Mouse (Mus musculus) forebrain, embryonic 12.5 days (tissue): ENCODE results near the gene Tmbim1. TPM values are rescaled to one million over a fixed set of nuclear protein-coding genes. Genes with fewer than 3 reads are reported as not detected.

Experiments used
- ATAC-seq: fragments of 200-750 bp; cut with Nextera tagmentation; 2 replicates; pipeline ENCODE4 v1.8.0; 2017; ENCODE audit warnings: moderate TSS enrichment; ENCODE audit not compliant: low FRiP score
- H3K27ac ChIP-seq: fragments of 300-500 bp; sonication (generic); 2 replicates; pipeline ENCODE4 v1.5.1; 2016; ENCODE audit warnings: mild to moderate bottlenecking
- H3K27me3 ChIP-seq: fragments of 300-500 bp; sonication (generic); 2 replicates; pipeline ENCODE4 v1.6.1; 2016; ENCODE audit warnings: mild to moderate bottlenecking
- H3K36me3 ChIP-seq: fragments of 300-500 bp; sonication (generic); replicated peaks from 2 replicates; pipeline ENCODE4 v1.6.1; 2016; ENCODE audit warnings: mild to moderate bottlenecking
- H3K4me1 ChIP-seq: fragments of 300-500 bp; sonication (generic); 2 replicates; pipeline ENCODE4 v1.6.1; 2016
- H3K4me2 ChIP-seq: fragments of 300-500 bp; sonication (generic); 2 replicates; pipeline ENCODE4 v1.6.1; 2016; ENCODE audit warnings: mild to moderate bottlenecking, moderate library complexity
- H3K4me3 ChIP-seq: fragments of 300-500 bp; sonication (generic); replicated peaks from 2 replicates; pipeline ENCODE4 v1.5.1; 2016; ENCODE audit warnings: mild to moderate bottlenecking
- H3K9ac ChIP-seq: fragments of 300-500 bp; sonication (generic); 2 replicates; pipeline ENCODE4 v1.6.1; 2016; ENCODE audit warnings: mild to moderate bottlenecking
- H3K9me3 ChIP-seq: fragments of 300-500 bp; sonication (generic); 2 replicates; pipeline ENCODE4 v1.6.1; 2016
- WGBS: fragments of 180-500 bp; shearing (Covaris S2); methylation state at CpG from one replicate; pipeline ENCODE4 v1.1.7; 2016; 5-methylcytosine and 5-hydroxymethylcytosine counted together
- polyA plus RNA-seq: library from polyadenylated mRNA; unstranded; fragments of >200 nt; fragmentation: Nextera tagmentation; extraction: Ambion mirVana; gene quantifications from 2 replicates; pipeline ENCODE4 v1.2.1, GENCODE M21; 2016

The Tmbim1 gene
- polyA plus RNA-seq, 1 experiment from 2014 or later: 7.9 TPM

- Histone ChIP-seq H3K27ac (no peak overlapping the region), H3K4me3 (no peak overlapping the region), H3K4me1 (no peaks in the 10 kb centered on the region), H3K27me3 (no peaks in the 10 kb centered on the region), H3K4me2 (no peak overlapping the region), H3K9ac (no peak overlapping the region), H3K36me3 (no peaks in the 10 kb centered on the region), H3K9me3 (no peaks in the 10 kb centered on the region)
- WGBS: 83% methylated on average over 4 of the region's 4 CpGs
- no peak for ATAC-seq
Measured at GRCm38 (mm10) chr1:74316114-74316827, 10.8 kb upstream of the Tmbim1 start.

- Histone ChIP-seq H3K27ac (no peak overlapping the region), H3K4me1 (no peaks in the 10 kb centered on the region), H3K27me3 (no peaks in the 10 kb centered on the region), H3K4me3 (no peak overlapping the region), H3K9me3 (no peaks in the 10 kb centered on the region), H3K36me3 (no peaks in the 10 kb centered on the region), H3K9ac (no peak overlapping the region), H3K4me2 (no peak overlapping the region)
- 90% methylated on average over 3 of the region's 3 CpGs for WGBS
- ATAC-seq: no peak
Measured at GRCm38 (mm10) chr1:74314796-74315195, 9.4 kb upstream of the Tmbim1 start.

- Histone ChIP-seq H3K4me2 (no peak overlapping the region), H3K36me3 (no peaks in the 10 kb centered on the region), H3K27ac (no peak overlapping the region), H3K4me1 (no peaks in the 10 kb centered on the region), H3K4me3 (no peak overlapping the region), H3K27me3 (no peaks in the 10 kb centered on the region), H3K9me3 (no peaks in the 10 kb centered on the region), H3K9ac (no peak overlapping the region)
- 0 out of 2 replicates have a peak, but pooled peaks have one; percentile 53 for ATAC-seq
- 6% methylated on average over 3 of the region's 3 CpGs for WGBS
Measured at GRCm38 (mm10) chr1:74313049-74313692, 7.7 kb upstream of the Tmbim1 start.

GRCm38 (mm10) chr1:74309767-74310166 lies 4.3 kb upstream of the Tmbim1 start:
- 71% methylated on average over 3 of the region's 3 CpGs for WGBS
- H3K9me3 ChIP-seq: no peaks in the 10 kb centered on the region
- ATAC-seq: no peak
- no peak overlapping the region for H3K4me3 ChIP-seq
- no peaks in the 10 kb centered on the region for H3K4me1 ChIP-seq
- no peak overlapping the region for H3K4me2 ChIP-seq
- no peaks in the 10 kb centered on the region for H3K27me3 ChIP-seq
- H3K9ac ChIP-seq: no peak overlapping the region
- no peaks in the 10 kb centered on the region for H3K36me3 ChIP-seq
- H3K27ac ChIP-seq: no peak overlapping the region

GRCm38 (mm10) chr1:74308001-74308964 lies 2.9 kb upstream of the Tmbim1 start:
- no peak for ATAC-seq
- peaks cover 12% of the 10 kb centered on the region for H3K4me1 ChIP-seq
- WGBS: 82% methylated on average over 10 of the region's 10 CpGs
- no peak overlapping the region for H3K4me3 ChIP-seq
- no peak overlapping the region for H3K27ac ChIP-seq
- H3K9me3 ChIP-seq: no peaks in the 10 kb centered on the region
- no peak overlapping the region for H3K9ac ChIP-seq
- H3K27me3 ChIP-seq: peaks cover 13% of the 10 kb centered on the region
- no peak overlapping the region for H3K4me2 ChIP-seq
- no peaks in the 10 kb centered on the region for H3K36me3 ChIP-seq

- Histone ChIP-seq H3K4me3 (no peak overlapping the region), H3K4me1 (peaks cover 12% of the 10 kb centered on the region), H3K9me3 (no peaks in the 10 kb centered on the region), H3K9ac (no peak overlapping the region), H3K27me3 (peaks cover 18% of the 10 kb centered on the region), H3K36me3 (no peaks in the 10 kb centered on the region), H3K4me2 (no peak overlapping the region), H3K27ac (no peak overlapping the region)
- WGBS: 100% methylated on average over 1 of the region's 1 CpGs
- no peak for ATAC-seq
Measured at GRCm38 (mm10) chr1:74307146-74307545, 1.7 kb upstream of the Tmbim1 start.

GRCm38 (mm10) chr1:74304946-74305345 lies 476 bp downstream of the Tmbim1 start:
- Histone ChIP-seq H3K9ac (no peak overlapping the region), H3K27ac (no peak overlapping the region), H3K36me3 (no peaks in the 10 kb centered on the region), H3K4me3 (no peak overlapping the region), H3K27me3 (peaks cover 18% of the 10 kb centered on the region), H3K4me1 (peaks cover 12% of the 10 kb centered on the region), H3K4me2 (no peak overlapping the region), H3K9me3 (no peaks in the 10 kb centered on the region)
- no peak for ATAC-seq
- WGBS: 83% methylated on average over 4 of the region's 4 CpGs

- H3K4me2 ChIP-seq: peak overlapping the region; percentile 86
- H3K4me3 ChIP-seq: peak overlapping the region; percentile 53
- WGBS: 9% methylated on average over 12 of the region's 12 CpGs
- H3K9ac ChIP-seq: peak overlapping the region; percentile 63
- no peaks in the 10 kb centered on the region for H3K9me3 ChIP-seq
- peaks cover 12% of the 10 kb centered on the region for H3K4me1 ChIP-seq
- no peak for ATAC-seq
- H3K27ac ChIP-seq: no peak overlapping the region
- H3K27me3 ChIP-seq: peaks cover 18% of the 10 kb centered on the region
- no peaks in the 10 kb centered on the region for H3K36me3 ChIP-seq
Measured at GRCm38 (mm10) chr1:74304339-74304790, 1.1 kb downstream of the Tmbim1 start.

GRCm38 (mm10) chr1:74303509-74304338 lies 1.7 kb downstream of the Tmbim1 start:
- no peaks in the 10 kb centered on the region for H3K9me3 ChIP-seq
- peak overlapping the region; percentile 53 for H3K4me3 ChIP-seq
- WGBS: under 1% methylated on average over 56 of the region's 56 CpGs
- peaks cover 12% of the 10 kb centered on the region for H3K4me1 ChIP-seq
- peak overlapping the region; percentile 86 for H3K4me2 ChIP-seq
- peak; percentile 53 for ATAC-seq
- H3K27me3 ChIP-seq: peaks cover 18% of the 10 kb centered on the region
- no peaks in the 10 kb centered on the region for H3K36me3 ChIP-seq
- no peak overlapping the region for H3K27ac ChIP-seq
- H3K9ac ChIP-seq: peak overlapping the region; percentile 63

GRCm38 (mm10) chr1:74302835-74303234 lies 2.6 kb downstream of the Tmbim1 start:
- Histone ChIP-seq H3K36me3 (no peaks in the 10 kb centered on the region), H3K27ac (no peak overlapping the region), H3K4me2 (no peak overlapping the region), H3K9me3 (no peaks in the 10 kb centered on the region), H3K9ac (no peak overlapping the region), H3K27me3 (peaks cover 18% of the 10 kb centered on the region), H3K4me3 (no peak overlapping the region), H3K4me1 (peaks cover 12% of the 10 kb centered on the region)
- WGBS: 72% methylated on average over 2 of the region's 2 CpGs
- no peak for ATAC-seq

- no peak overlapping the region for H3K4me2 ChIP-seq
- WGBS: 90% methylated on average over 7 of the region's 7 CpGs
- no peak overlapping the region for H3K27ac ChIP-seq
- H3K9ac ChIP-seq: no peak overlapping the region
- peaks cover 12% of the 10 kb centered on the region for H3K4me1 ChIP-seq
- no peak overlapping the region for H3K4me3 ChIP-seq
- peaks cover 18% of the 10 kb centered on the region for H3K27me3 ChIP-seq
- no peaks in the 10 kb centered on the region for H3K36me3 ChIP-seq
- ATAC-seq: no peak
- no peaks in the 10 kb centered on the region for H3K9me3 ChIP-seq
Measured at GRCm38 (mm10) chr1:74302229-74302628, 3.2 kb downstream of the Tmbim1 start.
